Mouse (Mus musculus) spleen, adult 2 months (tissue): ENCODE results near the gene Mdfi.

ENCODE experiments used
- CTCF ChIP-seq: fragments of 200-500 bp; IDR thresholded peaks from 2 replicates; pipeline ENCODE4 v1.5.1; 2011; ENCODE audit warnings: mild to moderate bottlenecking, inconsistent platforms; ENCODE audit not compliant: insufficient read depth, insufficient read length, insufficient replicate concordance; ENCODE audit errors: extremely low read depth
- POLR2A ChIP-seq: fragments of 200-500 bp; IDR thresholded peaks from 2 replicates; pipeline ENCODE4 v1.6.1; 2011; ENCODE audit warnings: low read depth, low read length, inconsistent platforms

DNA sequence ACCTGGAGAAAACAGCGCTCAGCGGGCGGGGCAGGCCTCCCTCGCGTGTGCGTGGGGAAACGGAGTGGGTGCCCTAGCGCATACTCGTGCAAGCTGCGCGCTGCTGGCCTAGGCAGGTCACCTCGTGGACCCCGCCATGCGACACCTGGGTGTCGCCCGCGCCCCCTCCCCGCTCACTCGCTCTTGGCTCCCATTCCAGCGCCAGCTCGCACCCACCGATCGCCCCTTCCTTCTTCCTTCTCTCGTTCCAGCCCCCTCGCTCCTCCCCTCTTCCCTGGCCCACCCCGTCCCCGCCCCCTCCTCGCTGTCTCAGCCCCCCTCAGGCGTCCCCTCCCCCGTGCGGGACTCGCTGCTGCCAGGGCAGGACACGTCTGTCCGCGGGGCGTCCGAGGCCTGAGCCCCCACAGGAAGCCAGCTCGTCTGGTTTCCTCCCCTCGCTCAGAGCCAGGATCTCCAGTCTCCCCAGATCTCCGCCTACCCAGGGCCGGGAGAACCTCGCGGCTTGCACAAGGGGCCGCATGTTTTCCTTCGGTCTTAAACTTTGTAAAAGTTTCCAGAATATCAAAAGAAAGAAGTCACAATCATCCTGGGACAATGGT lies 1.4 kb downstream of the Mdfi start:
- no peak for TF ChIP-seq CTCF
- TF ChIP-seq POLR2A: no peak
